Mouse (Mus musculus) thymus, adult 2 months (tissue): ENCODE results near the gene Adora2b.

ENCODE experiments used
- CTCF ChIP-seq: fragments of 200-500 bp; IDR thresholded peaks from 2 replicates; pipeline ENCODE4 v1.5.1; 2012; ENCODE audit warnings: mild to moderate bottlenecking, control low read depth, low read length, moderate library complexity, borderline replicate concordance; ENCODE audit not compliant: control insufficient read depth, poor library complexity, insufficient read depth; ENCODE audit errors: extremely low read depth
- POLR2A ChIP-seq: fragments of 200-500 bp; IDR thresholded peaks from 2 replicates; pipeline ENCODE4 v1.6.1; 2012; ENCODE audit warnings: mild to moderate bottlenecking, low read length, control low read depth, moderate library complexity; ENCODE audit not compliant: control insufficient read depth, poor library complexity, insufficient read depth; ENCODE audit errors: extremely low read depth

DNA sequence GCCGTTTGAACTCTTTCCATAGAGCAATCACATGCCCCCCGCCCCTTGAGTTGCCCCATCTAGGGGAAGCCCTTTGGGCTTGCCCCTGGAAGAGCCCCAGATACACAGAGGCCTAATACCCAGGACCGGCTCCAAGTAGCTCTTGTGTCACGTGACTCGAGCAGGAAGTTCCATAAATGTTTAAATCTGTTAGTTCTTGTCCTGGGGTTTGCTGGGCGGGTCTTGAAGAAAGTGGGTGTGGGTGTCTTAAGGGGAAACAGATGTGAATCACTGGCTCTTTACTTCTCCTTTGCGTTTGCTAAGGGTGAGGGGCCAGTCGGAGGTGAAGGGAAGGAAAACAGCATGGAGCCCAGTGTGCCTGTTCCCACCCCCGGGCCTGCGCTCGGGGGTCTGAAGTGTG, 2.3 kb downstream of the Adora2b start:
- no peak for TF ChIP-seq POLR2A
- TF ChIP-seq CTCF = no peak
